Mouse (Mus musculus): ENCODE data around the gene Aven. TPM values are rescaled to one million over a fixed set of nuclear protein-coding genes. Genes with fewer than 3 reads are reported as not detected.
"Not testable (repeated sequence)": the region's sequence is repeated elsewhere in the genome, so short reads cannot be mapped to it uniquely, and the experiment has no call there.

Gene Aven
- 0.41 and 0.45 TPM in 2 replicates for polyA plus RNA-seq (2012)

GRCm38 (mm10) chr2:112492856-112493538 is at the start of gene Aven:
Gene Aven, plus strand, starts transcription at chr2:112492964.
- H3K36me3 ChIP-seq (ENCODE audit: control insufficient read depth) = no peaks in the 10 kb centered on the region
- no peaks in the 10 kb centered on the region for H3K27me3 ChIP-seq (ENCODE audit: control insufficient read depth)
- no peaks in the 10 kb centered on the region for H3K9me3 ChIP-seq (ENCODE audit: control insufficient read depth, low read length)
- peak within 1 kb of the TSS; percentile 80 for H3K4me3 ChIP-seq (replicated peaks)
- TF ChIP-seq TAL1 (IDR thresholded peaks at IDR 0.05; ENCODE audit: low read length) = no peak
- TF ChIP-seq GATA1 (IDR thresholded peaks at IDR 0.05; ENCODE audit: low read length) = no peak
- H3K4me1 ChIP-seq (ENCODE audit: control insufficient read depth) = peaks cover 38% of the 10 kb centered on the region

GRCm38 (mm10) chr2:112443491-112443890 is 49.3 kb upstream of the Aven start:
- H3K36me3 ChIP-seq (ENCODE audit: control insufficient read depth) = no peaks in the 10 kb centered on the region
- H3K27me3 ChIP-seq (ENCODE audit: control insufficient read depth) = no peaks in the 10 kb centered on the region
- H3K4me3 ChIP-seq (replicated peaks) = no peak overlapping the region
- H3K4me1 ChIP-seq (ENCODE audit: control insufficient read depth) = no peaks in the 10 kb centered on the region
- no peak for TF ChIP-seq GATA1 (IDR thresholded peaks at IDR 0.05; ENCODE audit: low read length)
- H3K9me3 ChIP-seq (ENCODE audit: control insufficient read depth, low read length) = no peaks in the 10 kb centered on the region

- Histone ChIP-seq H3K4me1 (ENCODE audit: control insufficient read depth) (peaks cover 3% of the 10 kb centered on the region), H3K4me3 (replicated peaks) (no peak overlapping the region), H3K9me3 (ENCODE audit: control insufficient read depth, low read length) (no peaks in the 10 kb centered on the region), H3K36me3 (ENCODE audit: control insufficient read depth) (no peaks in the 10 kb centered on the region), H3K27me3 (ENCODE audit: control insufficient read depth) (no peaks in the 10 kb centered on the region)
- TF ChIP-seq GATA1 (IDR thresholded peaks at IDR 0.05; ENCODE audit: low read length) (no peak), TAL1 (IDR thresholded peaks at IDR 0.05; ENCODE audit: low read length) (no peak)
Measured at GRCm38 (mm10) chr2:112445511-112445910, 47.3 kb upstream of the Aven start.

- not testable (repeated sequence) for H3K36me3 ChIP-seq (ENCODE audit: control insufficient read depth); H3K27me3 ChIP-seq (ENCODE audit: control insufficient read depth)
- peaks cover 15% of the 10 kb centered on the region for H3K4me1 ChIP-seq (ENCODE audit: control insufficient read depth)
Measured at GRCm38 (mm10) chr2:112448046-112448445, 44.7 kb upstream of the Aven start.

GRCm38 (mm10) chr2:112448510-112449059 is 44.2 kb upstream of the Aven start:
- no peaks in the 10 kb centered on the region for H3K27me3 ChIP-seq (ENCODE audit: control insufficient read depth)
- H3K4me1 ChIP-seq (ENCODE audit: control insufficient read depth) = peaks cover 16% of the 10 kb centered on the region
- no peaks in the 10 kb centered on the region for H3K9me3 ChIP-seq (ENCODE audit: control insufficient read depth, low read length)
- no peak overlapping the region for H3K4me3 ChIP-seq (replicated peaks)
- H3K36me3 ChIP-seq (ENCODE audit: control insufficient read depth) = no peaks in the 10 kb centered on the region
- TF ChIP-seq TAL1 (IDR thresholded peaks at IDR 0.05; ENCODE audit: low read length) (no peak), GATA1 (IDR thresholded peaks at IDR 0.05; ENCODE audit: low read length) (no peak)

More at GRCm38 (mm10) chr2:112448046-112448445, 44.7 kb upstream of the Aven start:
- not testable (repeated sequence) for H3K4me3 ChIP-seq (replicated peaks); H3K9me3 ChIP-seq (ENCODE audit: control insufficient read depth, low read length)

- H3K4me1 ChIP-seq (ENCODE audit: control insufficient read depth) = peaks cover 22% of the 10 kb centered on the region
- H3K27me3 ChIP-seq (ENCODE audit: control insufficient read depth) = no peaks in the 10 kb centered on the region
- no peaks in the 10 kb centered on the region for H3K36me3 ChIP-seq (ENCODE audit: control insufficient read depth)
- TF ChIP-seq GATA1 (IDR thresholded peaks at IDR 0.05; ENCODE audit: low read length) (no peak), TAL1 (IDR thresholded peaks at IDR 0.05; ENCODE audit: low read length) (no peak)
- no peaks in the 10 kb centered on the region for H3K9me3 ChIP-seq (ENCODE audit: control insufficient read depth, low read length)
- H3K4me3 ChIP-seq (replicated peaks) = no peak overlapping the region
Measured at GRCm38 (mm10) chr2:112449597-112450296, 43.0 kb upstream of the Aven start.

- H3K36me3 ChIP-seq (ENCODE audit: control insufficient read depth); H3K4me3 ChIP-seq (replicated peaks); H3K27me3 ChIP-seq (ENCODE audit: control insufficient read depth): not testable (repeated sequence)
Measured at GRCm38 (mm10) chr2:112452513-112452912, 40.3 kb upstream of the Aven start.

GRCm38 (mm10) chr2:112454125-112454861 is 38.5 kb upstream of the Aven start:
- Histone ChIP-seq H3K4me3 (replicated peaks) (peak overlapping the region; percentile 79), H3K4me1 (ENCODE audit: control insufficient read depth) (peaks cover 38% of the 10 kb centered on the region), H3K9me3 (ENCODE audit: control insufficient read depth, low read length) (no peaks in the 10 kb centered on the region), H3K27me3 (ENCODE audit: control insufficient read depth) (no peaks in the 10 kb centered on the region), H3K36me3 (ENCODE audit: control insufficient read depth) (peaks cover 10% of the 10 kb centered on the region)
- TF ChIP-seq TAL1 (IDR thresholded peaks at IDR 0.05; ENCODE audit: low read length) = no peak
- TF ChIP-seq GATA1 (IDR thresholded peaks at IDR 0.05; ENCODE audit: low read length) = no peak

More at GRCm38 (mm10) chr2:112452513-112452912, 40.3 kb upstream of the Aven start:
- peaks cover 36% of the 10 kb centered on the region for H3K4me1 ChIP-seq (ENCODE audit: control insufficient read depth)
- H3K9me3 ChIP-seq (ENCODE audit: control insufficient read depth, low read length) = not testable (repeated sequence)
